Mouse (Mus musculus) layer of hippocampus, adult 2 months (tissue): ENCODE results near the gene Mucl3. TPM values are rescaled to one million over a fixed set of nuclear protein-coding genes. Genes with fewer than 3 reads are reported as not detected.

Experiments
- DNase-seq, 2 experiments: peaks; one replicate each; pipeline ENCODE4 v3.0.0; 2022; ENCODE audit warnings: low spot score in 2 of 2
- H3K27ac ChIP-seq: fragments of 200-600 bp; 2 replicates; pipeline ENCODE4 v1.8.1; 2022
- H3K4me3 ChIP-seq: fragments of 200-600 bp; 2 replicates; pipeline ENCODE4 v1.8.1; 2022; ENCODE audit warnings: mild to moderate bottlenecking
- CTCF ChIP-seq: fragments of 200-600 bp; conservative IDR thresholded peaks from 2 replicates; pipeline ENCODE4 v1.8.1; 2022; ENCODE audit warnings: antibody characterized with exemption, mild to moderate bottlenecking, moderate library complexity
- total RNA-seq, 2 experiments: library from RNA; stranded (reverse); gene quantifications; 2 replicates each; pipeline ENCODE4 v1.2.3; 2021

Mucl3 gene
- total RNA-seq, 2 experiments from 2014 or later, result not detected

DNA sequence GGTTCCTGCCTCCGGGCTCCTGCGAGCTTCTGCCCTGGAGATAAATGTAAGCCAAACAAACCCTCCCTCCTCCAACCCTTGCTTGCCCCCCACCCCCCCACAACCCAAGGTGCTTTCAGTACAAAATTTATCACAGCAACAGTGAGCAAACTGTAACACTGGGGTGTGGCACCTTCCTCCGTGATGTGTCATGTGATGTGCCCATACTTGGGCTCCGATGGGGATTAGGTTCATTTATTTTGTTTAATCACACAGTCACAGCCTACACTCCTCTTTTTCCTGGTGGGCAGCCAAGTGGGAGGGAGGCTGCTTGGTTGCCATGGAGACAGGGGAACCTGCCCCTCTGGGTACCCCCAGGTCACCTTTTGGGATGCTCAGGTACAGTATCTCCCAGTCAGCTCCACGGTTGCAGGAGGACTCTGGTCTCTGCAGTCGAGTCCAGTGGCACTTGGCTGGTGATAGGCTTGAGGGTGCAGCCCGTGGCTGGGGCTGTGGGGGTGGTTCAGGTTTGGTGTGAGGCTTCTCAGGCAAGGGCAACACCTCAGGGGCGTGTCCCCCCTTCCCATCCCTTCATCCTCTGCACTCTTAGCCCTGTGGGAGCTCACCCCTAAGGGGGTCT is 41.6 kb downstream of the Mucl3 start:
- no peak overlapping the region for H3K27ac ChIP-seq
- TF ChIP-seq CTCF, result no peak
- no peak for DNase-seq
- H3K4me3 ChIP-seq, result no peak overlapping the region

DNA sequence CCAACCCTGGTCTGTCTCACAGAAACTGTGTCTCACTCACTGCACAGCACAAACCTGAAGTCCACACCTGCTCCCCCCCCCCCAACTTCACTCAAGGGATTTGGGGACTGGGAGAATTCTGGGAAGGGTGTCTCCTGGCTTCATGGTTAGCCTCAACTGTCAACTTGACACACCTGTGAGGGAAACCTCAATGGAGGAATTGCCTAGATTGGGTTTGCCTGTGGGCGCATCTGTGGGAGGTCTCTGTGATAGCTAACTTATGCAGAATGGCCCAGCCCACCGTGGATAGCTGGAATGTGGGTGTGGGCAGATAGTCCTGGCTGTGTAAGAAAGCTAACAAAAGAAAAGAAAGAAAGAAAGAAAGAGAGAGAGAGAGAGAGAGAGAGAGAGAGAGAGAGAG is 42.2 kb downstream of the Mucl3 start, which contains the start of gene Sfta2:
Sfta2 (plus strand) TSS at position 301 of the 400 bp plus-strand sequence.
- TF ChIP-seq CTCF, result no peak
- Histone ChIP-seq H3K4me3 (no peak within 1 kb of the TSS), H3K27ac (no peak within 1 kb of the TSS)
- no peak for DNase-seq

DNA sequence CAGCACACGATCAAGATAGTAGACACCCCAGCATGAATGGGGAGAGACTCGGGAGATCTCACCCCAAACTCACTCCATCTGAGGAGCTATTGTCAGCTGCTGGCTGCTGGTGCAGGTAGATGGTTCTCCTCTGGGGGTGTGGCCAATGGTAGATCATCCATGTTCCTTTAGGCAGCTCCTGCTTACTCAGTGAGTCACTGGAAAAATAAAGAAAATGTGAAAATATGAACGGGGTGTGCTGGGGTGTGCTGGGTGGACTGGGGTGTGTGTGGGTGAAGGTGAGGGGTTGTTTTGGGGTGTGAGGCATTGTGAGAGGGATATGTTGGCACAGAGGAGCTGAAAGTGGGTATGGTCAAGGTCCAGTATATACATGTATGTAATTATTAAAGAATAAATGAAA is 46.1 kb downstream of the Mucl3 start:
- no peak overlapping the region for H3K4me3 ChIP-seq
- TF ChIP-seq CTCF, result no peak
- H3K27ac ChIP-seq, result no peak overlapping the region
- no peak for DNase-seq

DNA sequence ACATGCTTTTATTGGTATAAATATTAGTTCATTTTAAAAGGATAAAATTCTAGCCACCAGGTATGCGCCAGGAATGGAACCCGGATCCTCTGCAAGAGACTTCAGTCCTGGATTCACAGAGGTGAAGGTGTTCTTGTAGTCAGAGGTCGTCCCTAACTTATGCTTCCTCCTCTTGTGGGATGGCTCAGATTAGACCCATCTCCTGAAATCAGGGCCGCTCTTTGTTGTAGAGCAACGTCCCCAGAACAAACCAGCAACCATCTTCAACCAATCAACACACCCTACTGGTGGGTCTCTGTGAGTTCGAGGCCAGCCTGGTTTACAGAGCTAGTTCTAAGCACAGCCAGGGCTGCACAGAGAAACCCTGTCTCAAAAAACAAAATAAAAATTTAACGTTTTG is 49.0 kb downstream of the Mucl3 start:
- TF ChIP-seq CTCF, result no peak
- DNase-seq, result no peak
- Histone ChIP-seq H3K4me3 (no peak overlapping the region), H3K27ac (no peak overlapping the region)

DNA sequence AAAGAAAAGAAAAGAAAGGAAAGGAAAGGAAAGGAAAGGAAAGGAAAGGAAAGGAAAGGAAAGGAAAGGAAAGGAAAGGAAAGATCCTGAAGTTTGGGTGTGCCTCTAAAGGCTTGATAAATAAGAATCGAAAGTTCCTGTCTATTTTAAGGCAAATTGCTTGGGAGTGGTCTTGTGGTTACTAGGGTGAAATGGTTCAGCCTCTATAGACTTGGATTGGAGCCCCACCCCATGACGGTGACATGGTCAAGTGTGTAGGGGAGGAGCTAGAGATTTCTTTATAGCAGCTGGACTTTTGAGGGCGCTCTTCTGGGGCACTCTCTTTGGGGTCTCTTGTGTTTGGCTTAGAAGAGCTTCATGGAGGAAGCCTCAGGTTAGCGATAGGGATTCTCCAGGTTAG is 49.7 kb downstream of the Mucl3 start:
- no peak for TF ChIP-seq CTCF
- H3K27ac ChIP-seq, result no peak overlapping the region
- no peak overlapping the region for H3K4me3 ChIP-seq
- no peak for DNase-seq

DNA sequence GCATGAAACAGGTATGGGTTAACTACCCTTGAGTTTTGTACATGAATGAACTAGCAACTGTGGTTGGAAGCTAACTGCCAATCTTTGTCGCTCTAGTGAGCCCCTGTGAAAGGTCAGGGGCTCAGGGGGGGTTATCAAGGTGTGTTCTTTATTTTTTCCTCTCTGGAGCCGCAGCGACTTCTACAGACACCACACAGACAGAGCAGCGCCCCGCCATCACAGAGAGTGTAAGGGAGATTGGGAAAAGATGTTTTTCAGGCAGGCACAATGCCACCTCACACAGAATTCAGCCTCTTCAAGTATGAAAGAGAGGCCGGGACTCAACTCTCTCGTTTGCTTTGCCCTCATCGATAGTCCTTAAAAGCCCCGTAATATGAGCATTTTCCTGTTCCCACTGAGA is 51.4 kb downstream of the Mucl3 start:
- H3K27ac ChIP-seq, result no peak overlapping the region
- H3K4me3 ChIP-seq, result no peak overlapping the region
- no peak for TF ChIP-seq CTCF
- no peak for DNase-seq

DNA sequence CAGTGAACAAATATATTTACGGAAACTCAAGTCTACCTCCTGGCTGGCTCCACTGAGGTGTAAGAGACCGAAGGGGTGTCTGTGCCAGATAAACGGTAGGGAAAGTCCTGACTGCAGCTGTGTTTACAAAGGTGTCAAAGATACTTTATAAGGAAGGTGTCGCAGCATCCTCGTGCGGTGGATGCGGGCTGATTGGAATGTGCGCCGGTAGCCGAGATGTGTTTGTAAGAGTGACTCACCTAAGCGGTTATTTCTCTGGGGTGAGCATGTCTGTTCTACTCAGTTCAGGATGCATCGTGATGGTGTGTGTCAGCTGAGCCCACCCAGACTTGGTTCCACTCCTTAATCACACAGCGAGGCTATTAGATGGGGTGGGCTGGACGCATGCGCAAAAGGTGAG is 51.8 kb downstream of the Mucl3 start:
- DNase-seq, result no peak
- TF ChIP-seq CTCF, result no peak
- no peak overlapping the region for H3K4me3 ChIP-seq
- no peak overlapping the region for H3K27ac ChIP-seq

DNA sequence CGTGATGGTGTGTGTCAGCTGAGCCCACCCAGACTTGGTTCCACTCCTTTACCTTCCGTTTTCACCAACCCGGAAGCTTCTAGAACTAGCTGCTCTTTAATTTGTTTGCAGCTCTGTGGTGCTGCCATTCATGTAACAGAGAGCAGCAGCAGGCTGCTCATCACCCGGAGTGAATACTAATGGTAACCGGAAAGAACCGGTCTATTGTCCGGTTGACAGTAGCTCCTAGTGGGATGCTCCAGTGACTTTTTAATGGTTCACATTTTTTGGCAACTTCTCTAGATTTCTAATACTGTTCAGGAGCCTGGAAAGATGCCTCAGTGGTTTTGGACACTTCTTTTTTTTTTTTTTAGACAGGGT is 52.3 kb downstream of the Mucl3 start:
- H3K27ac ChIP-seq, result peak overlapping the region; percentile 67
- DNase-seq, result no peak
- TF ChIP-seq CTCF, result no peak
- H3K4me3 ChIP-seq, result peak overlapping the region; percentile 37

DNA sequence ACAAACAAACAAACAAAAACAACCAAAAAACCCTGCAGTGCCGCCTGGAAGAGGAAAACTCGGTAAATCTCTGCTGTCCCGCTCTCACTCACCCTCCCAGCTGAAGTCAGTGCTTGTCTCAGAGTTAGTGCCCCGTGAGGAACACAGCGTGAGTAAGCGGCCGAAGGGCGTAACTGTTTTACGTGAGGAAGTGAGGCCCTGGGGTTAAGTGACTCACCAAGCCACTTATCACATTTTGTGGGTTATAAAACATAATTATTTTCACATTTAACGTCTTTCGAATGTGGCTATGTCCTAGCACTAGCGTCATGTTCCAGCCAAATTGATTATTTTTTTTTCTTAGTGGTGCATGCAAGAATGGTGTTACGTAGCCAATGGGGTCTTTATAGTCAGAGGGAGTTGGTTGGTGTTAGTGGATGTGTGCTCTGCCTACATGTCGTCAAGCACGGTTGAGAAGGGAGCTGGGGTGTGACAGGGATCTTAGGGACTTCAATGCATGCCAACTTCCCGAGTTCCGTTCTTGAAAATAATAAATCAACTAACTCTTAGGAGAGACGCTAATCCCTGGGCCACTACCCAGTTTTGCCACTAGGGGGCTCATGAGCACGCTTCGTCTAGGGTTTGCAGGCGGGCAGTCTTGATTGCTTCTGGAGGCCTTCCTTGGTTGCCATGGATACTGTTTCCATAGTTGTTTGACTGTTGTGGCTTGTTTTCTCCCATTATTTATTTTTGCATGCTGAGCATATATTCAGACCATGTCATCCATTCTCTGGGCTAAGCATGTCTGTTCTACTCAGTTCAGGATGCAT is 52.9 kb downstream of the Mucl3 start:
- peak; percentile 96 for TF ChIP-seq CTCF
- H3K27ac ChIP-seq, result peak overlapping the region; percentile 67
- H3K4me3 ChIP-seq, result peak overlapping the region; percentile 37
- peak; percentile 75 to 86 for DNase-seq

DNA sequence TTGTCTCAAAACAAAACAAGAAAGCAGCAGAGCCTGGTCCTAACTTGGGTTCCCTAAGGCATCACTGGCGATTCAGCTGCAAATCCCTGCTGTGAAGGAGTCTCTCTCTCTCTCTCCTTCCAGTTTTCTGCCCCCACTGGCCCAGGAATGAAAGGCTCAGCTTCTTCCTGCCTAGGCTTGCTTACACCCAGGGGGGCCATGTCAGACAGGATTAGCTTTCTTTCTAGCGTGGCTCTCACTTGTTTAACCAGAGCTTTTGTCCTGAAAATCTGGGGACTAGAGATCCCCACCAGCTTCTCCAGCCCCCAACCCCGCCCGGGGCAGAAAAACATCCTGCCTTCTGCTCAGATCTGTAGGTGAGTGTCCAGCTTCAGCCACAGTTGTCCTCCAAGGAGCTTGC is 55.1 kb downstream of the Mucl3 start:
- Histone ChIP-seq H3K27ac (no peak overlapping the region), H3K4me3 (no peak overlapping the region)
- no peak for TF ChIP-seq CTCF
- no peak for DNase-seq

DNA sequence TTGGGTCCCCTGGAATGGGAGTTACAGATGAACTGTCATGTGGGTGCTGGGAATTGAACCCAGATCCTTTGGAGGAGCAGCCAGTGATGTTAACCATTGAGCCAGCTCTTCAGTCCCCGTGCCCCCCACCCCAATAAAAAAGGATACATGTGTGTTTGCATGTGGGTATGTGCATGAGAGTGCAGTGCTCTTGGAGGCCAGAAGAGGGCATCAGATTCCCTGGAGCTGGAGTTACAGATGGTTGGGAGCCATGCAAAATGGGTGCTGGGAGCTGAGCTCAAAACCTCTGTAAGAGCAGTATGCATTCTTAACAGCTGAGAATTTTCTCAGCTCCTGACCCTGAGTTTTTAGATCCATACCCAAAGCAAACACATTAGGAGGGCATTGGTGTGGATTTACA is 56.2 kb downstream of the Mucl3 start:
- DNase-seq, result no peak
- Histone ChIP-seq H3K4me3 (no peak overlapping the region), H3K27ac (no peak overlapping the region)
- 0 out of 2 replicates have a peak, but pooled peaks have one; percentile 17 for TF ChIP-seq CTCF

Other genes starting within 250 kb of the Mucl3 start
- not detected for gene H2-Q6, start 218.8 kb downstream of the Mucl3 start, total RNA-seq
- gene H2-Q7, start 204.5 kb downstream of the Mucl3 start, total RNA-seq, result under 1 TPM; 0.69 to 0.79 TPM
- gene H2-Q10, start 173.6 kb downstream of the Mucl3 start, total RNA-seq, result under 1 TPM; 0.12 to 0.15 TPM
- gene Pou5f1, start 137.7 kb downstream of the Mucl3 start, total RNA-seq, result under 1 TPM in 1 of 2 experiments, not detected in 1; 0.52 TPM
- gene Tcf19, start 126.9 kb downstream of the Mucl3 start, total RNA-seq, result 1 to 10 TPM; 4.7 to 7.2 TPM
- gene Cchcr1, start 126.6 kb downstream of the Mucl3 start, total RNA-seq, result 10 to 100 TPM; 11.0 to 12.6 TPM
- 1 to 10 TPM in 1 of 2 experiments, under 1 TPM in 1; 0.59 to 1.1 TPM for gene Psors1c2, start 110.5 kb downstream of the Mucl3 start, total RNA-seq
- under 1 TPM in 1 of 2 experiments, not detected in 1; 0.25 TPM for gene Cdsn, start 91.6 kb downstream of the Mucl3 start, total RNA-seq
- not detected for gene 2300002M23Rik, start 76.2 kb downstream of the Mucl3 start, total RNA-seq
- gene Sfta2, start 42.1 kb downstream of the Mucl3 start, total RNA-seq, result not detected
- not detected for gene Gm9573, start 17.1 kb downstream of the Mucl3 start, total RNA-seq
- 10 to 100 TPM; 32.4 to 47.3 TPM for gene Vars2, start 23.9 kb upstream of the Mucl3 start, total RNA-seq
- 10 to 100 TPM; 29.9 to 35.3 TPM for gene Gtf2h4, start 30.0 kb upstream of the Mucl3 start, total RNA-seq
- gene Ddr1, start 60.9 kb upstream of the Mucl3 start, total RNA-seq, result 10 to 100 TPM; 54.3 to 61.0 TPM
- 1 to 10 TPM; 5.0 to 6.1 TPM for gene Ier3, start 178.0 kb upstream of the Mucl3 start, total RNA-seq
- gene Flot1, start 179.5 kb upstream of the Mucl3 start, total RNA-seq, result 100 to 1,000 TPM; 124 to 128 TPM
- gene Tubb5, start 194.6 kb upstream of the Mucl3 start, total RNA-seq, result 100 to 1,000 TPM; 355 to 363 TPM
- 10 to 100 TPM; 16.9 to 18.4 TPM for gene Mdc1, start 197.8 kb upstream of the Mucl3 start, total RNA-seq
- gene Nrm, start 217.6 kb upstream of the Mucl3 start, total RNA-seq, result 1 to 10 TPM; 1.7 to 1.8 TPM
- 1 to 10 TPM; 8.7 to 9.8 TPM for gene Ppp1r18, start 221.9 kb upstream of the Mucl3 start, total RNA-seq
- 10 to 100 TPM; 28.1 to 31.3 TPM for gene Dhx16, start 236.1 kb upstream of the Mucl3 start, total RNA-seq